Mouse (Mus musculus) embryonic facial prominence, embryonic 11.5 days (tissue): ENCODE results near the gene En1. TPM values are rescaled to one million over a fixed set of nuclear protein-coding genes. Genes with fewer than 3 reads are reported as not detected.

Experiments used
- ATAC-seq: fragments of 200-750 bp; cut with Nextera tagmentation; replicated peaks from 2 replicates; pipeline ENCODE4 v1.8.0; 2017; ENCODE audit warnings: low read depth; ENCODE audit not compliant: insufficient number of reproducible peaks, low FRiP score, low TSS enrichment
- DNase-seq: peaks from one replicate; pipeline ENCODE4 v3.0.0-alpha.2; 2015; ENCODE audit warnings: low spot score
- H3K27ac ChIP-seq: fragments of 300-500 bp; sonication (generic); replicated peaks from 2 replicates; pipeline ENCODE4 v1.5.1; 2014; ENCODE audit warnings: mild to moderate bottlenecking, low read depth, low read length, control low read depth
- H3K27me3 ChIP-seq: fragments of 300-500 bp; sonication (generic); 2 replicates; pipeline ENCODE4 v1.6.1; 2014; ENCODE audit warnings: mild to moderate bottlenecking, low read length, moderate library complexity, mixed read lengths; ENCODE audit not compliant: control insufficient read depth, insufficient read depth
- H3K36me3 ChIP-seq: fragments of 300-500 bp; sonication (generic); replicated peaks from 2 replicates; pipeline ENCODE4 v1.6.1; 2014; ENCODE audit warnings: low read depth, mild to moderate bottlenecking, low read length, moderate library complexity, mixed read lengths; ENCODE audit not compliant: control insufficient read depth, insufficient read depth
- H3K4me1 ChIP-seq: fragments of 300-500 bp; sonication (generic); 2 replicates; pipeline ENCODE4 v1.6.1; 2014; ENCODE audit warnings: low read length, mixed read lengths; ENCODE audit not compliant: control insufficient read depth, insufficient read depth
- H3K4me2 ChIP-seq: fragments of 300-500 bp; sonication (generic); 2 replicates; pipeline ENCODE4 v1.6.1; 2014; ENCODE audit warnings: low read depth, mild to moderate bottlenecking, control low read depth, low read length, moderate library complexity
- H3K4me3 ChIP-seq: fragments of 300-500 bp; sonication (generic); 2 replicates; pipeline ENCODE4 v1.5.1; 2014; ENCODE audit warnings: low read depth, low read length, control low read depth
- H3K9ac ChIP-seq: fragments of 300-500 bp; sonication (generic); replicated peaks from 2 replicates; pipeline ENCODE4 v1.6.1; 2014; ENCODE audit warnings: mild to moderate bottlenecking, control low read depth, low read length
- H3K9me3 ChIP-seq: fragments of 300-500 bp; sonication (generic); replicated peaks from 2 replicates; pipeline ENCODE4 v1.6.1; 2016; ENCODE audit warnings: mild to moderate bottlenecking, low read length, inconsistent platforms, mixed read lengths; ENCODE audit not compliant: control insufficient read depth
- WGBS: fragments of 180-500 bp; shearing (Covaris S2); extraction: QIAGEN DNeasy Blood & Tissue Kit; methylation state at CpG from one replicate; pipeline ENCODE4 v1.1.7; 2014; 5-methylcytosine and 5-hydroxymethylcytosine counted together
- polyA plus RNA-seq: library from polyadenylated mRNA; unstranded; fragments of >200 nt; fragmentation: Nextera tagmentation; extraction: Ambion mirVana; gene quantifications from 2 replicates; pipeline ENCODE4 v1.2.1, GENCODE M21; 2014

The En1 gene
- polyA plus RNA-seq, 1 experiment from 2014 or later: 1.4 TPM

DNA sequence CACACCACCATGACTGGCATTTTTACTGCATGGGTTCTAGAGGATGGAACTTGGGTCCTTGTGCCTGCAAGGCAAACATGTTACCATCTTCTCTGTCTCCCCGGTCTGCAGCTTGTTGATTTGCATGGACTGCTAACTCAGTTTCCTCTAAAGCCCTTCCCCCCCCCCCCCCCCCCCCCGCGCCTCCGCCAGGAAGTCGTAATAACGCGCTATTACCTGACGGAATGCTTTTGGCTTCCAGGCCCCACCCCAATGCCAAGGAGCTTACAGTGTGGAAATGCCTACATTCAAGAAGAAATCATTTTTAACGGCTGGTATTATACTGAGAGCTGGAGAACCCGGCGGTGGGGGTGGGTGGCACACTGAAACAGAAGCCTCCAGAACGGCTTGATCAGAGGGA lies 14.8 kb upstream of the En1 start:
- DNase-seq (no peak), ATAC-seq (no peak)
- Histone ChIP-seq H3K27ac (no peak overlapping the region), H3K4me3 (no peak overlapping the region), H3K27me3 (peaks cover 20% of the 10 kb centered on the region), H3K4me2 (no peak overlapping the region), H3K36me3 (no peaks in the 10 kb centered on the region), H3K9ac (no peak overlapping the region), H3K9me3 (no peaks in the 10 kb centered on the region), H3K4me1 (no peaks in the 10 kb centered on the region)
- WGBS: 70% methylated on average over 10 of the region's 12 CpGs

GRCm38 (mm10) chr1:120587960-120588359 lies 14.3 kb upstream of the En1 start:
- H3K4me2 ChIP-seq: no peak overlapping the region
- H3K36me3 ChIP-seq: no peaks in the 10 kb centered on the region
- H3K27ac ChIP-seq: no peak overlapping the region
- no peaks in the 10 kb centered on the region for H3K9me3 ChIP-seq
- 87% methylated on average over 4 of the region's 4 CpGs for WGBS
- H3K9ac ChIP-seq: no peak overlapping the region
- no peak overlapping the region for H3K4me3 ChIP-seq
- ATAC-seq: no peak
- no peak for DNase-seq
- peaks cover 25% of the 10 kb centered on the region for H3K27me3 ChIP-seq
- no peaks in the 10 kb centered on the region for H3K4me1 ChIP-seq

DNA sequence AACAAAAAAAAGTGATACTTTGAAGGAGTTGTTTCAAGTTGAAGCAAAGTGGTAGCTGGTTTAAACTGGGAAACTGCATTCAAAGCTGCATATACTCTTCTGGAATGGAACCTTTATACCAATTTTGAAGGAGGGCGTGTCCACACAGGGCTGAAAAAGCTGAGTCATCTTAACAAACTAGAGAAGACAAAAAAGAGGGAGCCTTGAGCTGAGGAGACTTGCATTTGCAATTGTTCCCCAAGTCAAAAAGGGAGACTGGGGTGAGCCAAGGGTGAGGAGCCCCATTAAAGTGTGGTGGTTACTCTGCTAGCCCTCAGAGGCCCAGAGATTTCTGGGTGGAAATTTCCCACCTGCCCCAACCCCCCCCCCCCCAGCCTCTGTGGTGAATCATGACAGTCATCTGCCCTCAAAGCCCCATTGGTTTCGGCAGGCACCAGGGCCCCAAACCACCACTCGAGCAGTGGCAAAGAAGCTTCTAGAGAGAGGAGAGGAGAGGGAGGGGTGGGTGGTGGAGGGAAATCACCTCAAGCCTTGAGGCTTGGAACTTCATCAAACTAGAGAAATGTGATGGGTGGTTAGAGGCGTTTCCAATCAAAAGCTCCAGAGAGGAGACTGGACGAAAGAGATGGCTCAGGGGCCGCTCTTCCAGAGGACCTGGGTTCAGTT lies 13.7 kb upstream of the En1 start:
- peaks cover 31% of the 10 kb centered on the region for H3K27me3 ChIP-seq
- WGBS: 73% methylated on average over 6 of the region's 6 CpGs
- no peaks in the 10 kb centered on the region for H3K4me1 ChIP-seq
- no peak overlapping the region for H3K27ac ChIP-seq
- H3K4me2 ChIP-seq: no peak overlapping the region
- DNase-seq: no peak
- H3K9ac ChIP-seq: no peak overlapping the region
- no peaks in the 10 kb centered on the region for H3K9me3 ChIP-seq
- ATAC-seq: no peak
- no peak overlapping the region for H3K4me3 ChIP-seq
- H3K36me3 ChIP-seq: no peaks in the 10 kb centered on the region

- no peaks in the 10 kb centered on the region for H3K9me3 ChIP-seq
- ATAC-seq: no peak
- DNase-seq: no peak
- 9% methylated on average over 8 of the region's 8 CpGs for WGBS
- H3K4me3 ChIP-seq: no peak overlapping the region
- peaks cover 73% of the 10 kb centered on the region for H3K27me3 ChIP-seq
- no peaks in the 10 kb centered on the region; the same call in 1 of the 2 replicates for H3K4me1 ChIP-seq
- no peak overlapping the region for H3K9ac ChIP-seq
- no peak overlapping the region for H3K27ac ChIP-seq
- no peaks in the 10 kb centered on the region for H3K36me3 ChIP-seq
- no peak overlapping the region for H3K4me2 ChIP-seq
These were observed 8.8 kb upstream of the En1 start for GRCm38 (mm10) chr1:120593236-120593919.

DNA sequence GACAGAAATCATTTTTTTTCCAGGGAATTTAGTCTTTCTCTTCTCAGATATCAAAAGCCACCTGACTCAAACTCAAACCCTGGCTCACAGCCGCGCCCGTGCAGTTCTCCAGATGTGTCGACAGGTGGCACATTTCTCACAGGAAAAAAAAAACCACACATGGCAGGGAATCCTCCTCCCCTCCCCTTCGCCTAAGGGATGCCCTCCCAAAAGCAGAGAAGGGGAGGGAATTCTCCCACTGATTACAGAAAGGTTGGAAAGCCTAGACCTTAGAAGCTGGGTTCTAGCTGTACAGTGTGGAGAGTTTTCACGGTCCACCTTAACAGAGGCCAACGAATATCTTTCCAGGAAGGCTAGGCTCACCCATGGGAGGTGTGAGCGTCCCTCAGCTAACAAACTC lies 7.6 kb upstream of the En1 start:
- Histone ChIP-seq H3K9me3 (no peaks in the 10 kb centered on the region), H3K36me3 (no peaks in the 10 kb centered on the region), H3K4me2 (no peak overlapping the region), H3K27me3 (peaks cover 80% of the 10 kb centered on the region), H3K4me1 (no peaks in the 10 kb centered on the region; the same call in 1 of the 2 replicates), H3K27ac (no peak overlapping the region), H3K9ac (no peak overlapping the region), H3K4me3 (no peak overlapping the region)
- ATAC-seq: 0 out of 2 replicates have a peak, but pooled peaks have one; percentile 30
- 2% methylated on average over 8 of the region's 8 CpGs for WGBS
- peak; percentile 76 for DNase-seq

- Histone ChIP-seq H3K4me1 (no peaks in the 10 kb centered on the region; the same call in 1 of the 2 replicates), H3K9me3 (no peaks in the 10 kb centered on the region), H3K4me2 (no peak overlapping the region), H3K27me3 (peaks cover 80% of the 10 kb centered on the region), H3K36me3 (no peaks in the 10 kb centered on the region), H3K9ac (no peak overlapping the region), H3K27ac (no peak overlapping the region), H3K4me3 (no peak overlapping the region)
- WGBS: 2% methylated on average over 17 of the region's 17 CpGs
- ATAC-seq (no peak), DNase-seq (no peak)
These were observed 6.6 kb upstream of the En1 start for GRCm38 (mm10) chr1:120595471-120596240.

DNA sequence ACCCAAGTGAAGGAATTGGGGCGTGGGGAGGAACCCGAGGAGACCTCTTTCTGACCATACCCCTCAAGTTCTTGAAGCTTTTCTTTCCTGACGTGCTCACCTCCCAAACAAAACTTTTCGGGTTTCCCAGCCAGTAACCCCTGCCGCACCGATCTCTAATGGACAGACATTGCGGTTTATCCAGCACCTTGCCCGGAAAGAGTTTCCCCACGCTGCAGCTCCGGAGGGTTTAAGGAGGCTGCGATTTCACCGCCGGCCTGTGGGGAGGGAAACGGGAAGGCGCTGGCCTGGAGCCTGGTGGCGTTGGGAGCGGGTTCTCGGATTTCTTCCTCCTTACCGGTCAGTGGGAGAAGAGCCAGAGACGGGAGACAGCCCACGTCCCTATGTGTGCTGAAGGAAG lies 5.9 kb upstream of the En1 start:
- no peaks in the 10 kb centered on the region for H3K9me3 ChIP-seq
- no peaks in the 10 kb centered on the region; the same call in 1 of the 2 replicates for H3K4me1 ChIP-seq
- H3K27me3 ChIP-seq: peaks cover 78% of the 10 kb centered on the region
- H3K36me3 ChIP-seq: no peaks in the 10 kb centered on the region
- peak overlapping the region; percentile 26 for H3K4me2 ChIP-seq
- WGBS: 0% methylated on average over 21 of the region's 21 CpGs
- H3K9ac ChIP-seq: no peak overlapping the region
- H3K4me3 ChIP-seq: peak overlapping the region; percentile 11; the same call in 1 of the 2 replicates
- DNase-seq: peak; percentile 62
- H3K27ac ChIP-seq: no peak overlapping the region
- 0 out of 2 replicates have a peak, but pooled peaks have one; percentile 36 for ATAC-seq
